Mouse (Mus musculus): ENCODE measurements around the gene Tmtc4.

DNA sequence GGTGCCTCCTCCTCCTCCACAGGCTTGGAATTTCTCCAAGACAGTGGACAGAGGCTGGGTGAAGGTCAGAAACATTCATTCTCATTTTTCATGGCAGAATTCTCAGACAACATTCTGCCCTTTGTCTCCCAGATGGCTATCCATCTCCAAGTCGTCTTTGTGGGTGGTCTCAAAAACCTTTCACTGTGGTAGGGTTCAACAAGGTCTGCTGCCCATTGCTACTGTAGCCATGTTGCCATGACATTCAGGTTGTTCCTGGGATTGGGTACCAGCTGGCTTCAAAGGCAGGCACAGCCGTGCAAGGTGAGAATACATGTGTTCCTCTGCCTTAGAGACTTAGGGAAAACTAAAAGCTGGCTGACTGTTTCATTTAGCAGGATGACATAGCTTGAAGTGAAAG, 44.0 kb upstream of the Tmtc4 start:
- TF ChIP-seq EP300 (IDR thresholded peaks at IDR 0.05) (no peak), CTCF (IDR thresholded peaks at IDR 0.05) (no peak)

Measured in lung, postnatal 0 days (tissue).